Mouse (Mus musculus): Measurements from ENCODE around the gene Ccdc83. TPM values are rescaled to one million over a fixed set of nuclear protein-coding genes. Genes with fewer than 3 reads are reported as not detected.
A peak's percentile ranks its signal among the peaks of the same experiment; 100 is the strongest.

The Ccdc83 gene
- not detected in 2 replicates for total RNA-seq (2014; fragmentation: Nextera tagmentation)
- total RNA-seq (2017) = not detected in 2 replicates

GRCm38 (mm10) chr7:90265289-90265970 lies at the start of gene Ccdc83:
TSS of gene Ccdc83 (minus strand) at chr7:90265777.
- ATAC-seq (replicated peaks; ENCODE audit: poor library complexity, severe bottlenecking) = peak; percentile 94

- ATAC-seq (replicated peaks; ENCODE audit: poor library complexity, severe bottlenecking) = peak; percentile 99
Observed at GRCm38 (mm10) chr7:90313421-90313820, 47.8 kb upstream of the Ccdc83 start.

- no peak for ATAC-seq (replicated peaks; ENCODE audit: poor library complexity, severe bottlenecking)
Observed at GRCm38 (mm10) chr7:90312151-90312883, 46.7 kb upstream of the Ccdc83 start.

GRCm38 (mm10) chr7:90308003-90308402 lies 42.4 kb upstream of the Ccdc83 start:
- no peak for ATAC-seq (replicated peaks; ENCODE audit: poor library complexity, severe bottlenecking)

GRCm38 (mm10) chr7:90306968-90307367 lies 41.4 kb upstream of the Ccdc83 start:
- no peak for ATAC-seq (replicated peaks; ENCODE audit: poor library complexity, severe bottlenecking)

- no peak for ATAC-seq (replicated peaks; ENCODE audit: poor library complexity, severe bottlenecking)
Observed at GRCm38 (mm10) chr7:90306079-90306478, 40.5 kb upstream of the Ccdc83 start.

- ATAC-seq (replicated peaks; ENCODE audit: poor library complexity, severe bottlenecking) = peak; percentile 70
Observed at GRCm38 (mm10) chr7:90302647-90303552, 37.3 kb upstream of the Ccdc83 start.

- ATAC-seq (replicated peaks; ENCODE audit: poor library complexity, severe bottlenecking) = peak; percentile 85
Observed at GRCm38 (mm10) chr7:90301942-90302646, 36.5 kb upstream of the Ccdc83 start, which contains the start of gene Sytl2. TSS of gene Sytl2 (plus strand) at chr7:90302252.

GRCm38 (mm10) chr7:90291885-90292284 lies 26.3 kb upstream of the Ccdc83 start:
- no peak for ATAC-seq (replicated peaks; ENCODE audit: poor library complexity, severe bottlenecking)

GRCm38 (mm10) chr7:90284793-90285192 lies 19.2 kb upstream of the Ccdc83 start:
- no peak for ATAC-seq (replicated peaks; ENCODE audit: poor library complexity, severe bottlenecking)

GRCm38 (mm10) chr7:90282786-90283185 lies 17.2 kb upstream of the Ccdc83 start:
- no peak for ATAC-seq (replicated peaks; ENCODE audit: poor library complexity, severe bottlenecking)

- peak; percentile 90 for ATAC-seq (replicated peaks; ENCODE audit: poor library complexity, severe bottlenecking)
Observed at GRCm38 (mm10) chr7:90281759-90282546, 16.4 kb upstream of the Ccdc83 start.

- ATAC-seq (replicated peaks; ENCODE audit: poor library complexity, severe bottlenecking) = no peak
Observed at GRCm38 (mm10) chr7:90280878-90281277, 15.3 kb upstream of the Ccdc83 start.

GRCm38 (mm10) chr7:90280274-90280875 lies 14.8 kb upstream of the Ccdc83 start:
- ATAC-seq (replicated peaks; ENCODE audit: poor library complexity, severe bottlenecking) = peak; percentile 48; the same call in 1 of the 2 replicates

- no peak for ATAC-seq (replicated peaks; ENCODE audit: poor library complexity, severe bottlenecking)
Observed at GRCm38 (mm10) chr7:90279136-90279535, 13.6 kb upstream of the Ccdc83 start.

- ATAC-seq (replicated peaks; ENCODE audit: poor library complexity, severe bottlenecking) = no peak
Observed at GRCm38 (mm10) chr7:90277769-90278168, 12.2 kb upstream of the Ccdc83 start.

GRCm38 (mm10) chr7:90277246-90277645 lies 11.7 kb upstream of the Ccdc83 start:
- ATAC-seq (replicated peaks; ENCODE audit: poor library complexity, severe bottlenecking) = no peak

GRCm38 (mm10) chr7:90274561-90275100 lies 9.1 kb upstream of the Ccdc83 start:
- ATAC-seq (replicated peaks; ENCODE audit: poor library complexity, severe bottlenecking) = no peak

All from granulocyte monocyte progenitor cell, adult 5-6 weeks (primary cell).